Mouse (Mus musculus) intestine, embryonic 14.5 days (tissue): Measurements from ENCODE around the gene Lnpk. TPM values are rescaled to one million over a fixed set of nuclear protein-coding genes. Genes with fewer than 3 reads are reported as not detected.

Experiments
- ATAC-seq: fragments of 200-750 bp; cut with Nextera tagmentation; replicated peaks from 2 replicates; pipeline ENCODE4 v1.8.0; 2017; ENCODE audit warnings: low read depth, moderate number of reproducible peaks, moderate TSS enrichment, moderate library complexity; ENCODE audit not compliant: low FRiP score, low TSS enrichment
- DNase-seq: peaks from one replicate; pipeline ENCODE4 v3.0.0-alpha.2; 2018; ENCODE audit warnings: low spot score
- H3K27ac ChIP-seq: fragments of 300-500 bp; sonication (generic); 2 replicates; pipeline ENCODE4 v1.5.1; 2014; ENCODE audit warnings: low read depth, mild to moderate bottlenecking, control low read depth
- H3K27me3 ChIP-seq: fragments of 300-500 bp; sonication (generic); replicated peaks from 2 replicates; pipeline ENCODE4 v1.6.1; 2014; ENCODE audit warnings: low read length, control low read depth; ENCODE audit not compliant: control insufficient read depth, insufficient read depth
- H3K36me3 ChIP-seq: fragments of 300-500 bp; sonication (generic); 2 replicates; pipeline ENCODE4 v1.6.1; 2014; ENCODE audit warnings: low read length, control low read depth; ENCODE audit not compliant: control insufficient read depth, insufficient read depth
- H3K4me1 ChIP-seq: fragments of 300-500 bp; sonication (generic); replicated peaks from 2 replicates; pipeline ENCODE4 v1.6.1; 2014; ENCODE audit warnings: low read length, control low read depth, mixed read lengths; ENCODE audit not compliant: control insufficient read depth, insufficient read depth
- H3K4me2 ChIP-seq: fragments of 300-500 bp; sonication (generic); 2 replicates; pipeline ENCODE4 v1.6.1; 2014; ENCODE audit warnings: low read length
- H3K4me3 ChIP-seq: fragments of 300-500 bp; sonication (generic); 2 replicates; pipeline ENCODE4 v1.5.1; 2014; ENCODE audit warnings: low read depth, low read length, control low read depth, mixed read lengths
- H3K9ac ChIP-seq: fragments of 300-500 bp; sonication (generic); 2 replicates; pipeline ENCODE4 v1.6.1; 2014; ENCODE audit warnings: mild to moderate bottlenecking, low read length
- H3K9me3 ChIP-seq: fragments of 300-500 bp; sonication (generic); 2 replicates; pipeline ENCODE4 v1.6.1; 2016; ENCODE audit warnings: low read length, control low read depth; ENCODE audit not compliant: control insufficient read depth
- WGBS: fragments of 180-500 bp; shearing (Covaris S2); extraction: QIAGEN DNeasy Blood & Tissue Kit; methylation state at CpG from one replicate; pipeline ENCODE4 v1.1.7; 2014; 5-methylcytosine and 5-hydroxymethylcytosine counted together
- polyA plus RNA-seq: library from polyadenylated mRNA; unstranded; fragments of >200 nt; fragmentation: Nextera tagmentation; extraction: Ambion mirVana; gene quantifications from 2 replicates; pipeline ENCODE4 v1.2.1, GENCODE M21; 2014

The Lnpk gene
- polyA plus RNA-seq, 1 experiment from 2014 or later: 22.5 TPM

DNA sequence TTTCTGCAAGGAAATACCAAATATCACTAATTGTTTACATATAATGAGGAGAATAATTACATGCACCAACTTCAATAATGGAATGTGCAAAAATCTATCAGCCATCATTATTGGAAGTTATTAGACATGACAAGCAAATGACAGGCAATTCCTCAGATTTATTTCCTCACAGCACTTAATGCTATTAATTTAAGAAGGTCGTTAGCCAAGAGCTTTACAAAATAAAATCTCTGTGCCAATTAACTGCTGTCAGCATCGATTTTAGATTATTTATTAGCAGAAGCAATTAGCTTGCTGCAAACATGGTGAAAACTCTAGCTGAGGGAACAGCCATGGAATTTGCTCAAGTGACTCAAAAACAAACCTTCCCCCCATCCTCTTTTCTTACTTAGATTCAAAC lies 30.9 kb downstream of the Lnpk start:
- WGBS: 80% methylated on average over 2 of the region's 2 CpGs
- Histone ChIP-seq H3K4me1 (no peaks in the 10 kb centered on the region), H3K27ac (no peak overlapping the region), H3K36me3 (peaks cover 6% of the 10 kb centered on the region; the same call in 1 of the 2 replicates), H3K9me3 (no peaks in the 10 kb centered on the region), H3K27me3 (no peaks in the 10 kb centered on the region), H3K9ac (no peak overlapping the region), H3K4me3 (no peak overlapping the region), H3K4me2 (no peak overlapping the region)
- no peak for DNase-seq
- no peak for ATAC-seq

DNA sequence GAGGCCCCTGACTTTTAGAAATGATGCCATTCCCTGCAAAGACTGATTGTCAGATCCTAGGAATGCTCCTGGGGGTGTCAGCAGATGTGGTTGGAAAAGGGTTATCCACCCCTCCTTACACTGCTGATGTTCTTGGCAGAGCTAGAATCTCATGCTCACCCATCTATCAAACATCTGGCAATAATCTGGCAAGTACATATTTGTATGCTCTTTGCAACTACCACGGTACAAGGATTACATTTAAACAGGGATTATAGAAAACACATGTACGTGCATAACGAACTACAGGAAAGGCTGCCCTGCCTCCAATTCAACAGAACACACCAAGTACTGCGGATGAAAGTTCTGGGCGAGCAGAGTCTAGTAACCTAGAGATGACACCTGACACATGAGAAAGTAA lies 70.9 kb downstream of the Lnpk start:
- no peaks in the 10 kb centered on the region for H3K27me3 ChIP-seq
- DNase-seq (no peak), ATAC-seq (no peak)
- no peak overlapping the region for H3K4me2 ChIP-seq
- H3K36me3 ChIP-seq: no peaks in the 10 kb centered on the region
- H3K4me3 ChIP-seq: no peak overlapping the region
- WGBS: 84% methylated on average over 5 of the region's 5 CpGs
- no peaks in the 10 kb centered on the region for H3K4me1 ChIP-seq
- H3K9me3 ChIP-seq: no peaks in the 10 kb centered on the region
- no peak overlapping the region for H3K27ac ChIP-seq
- H3K9ac ChIP-seq: no peak overlapping the region

DNA sequence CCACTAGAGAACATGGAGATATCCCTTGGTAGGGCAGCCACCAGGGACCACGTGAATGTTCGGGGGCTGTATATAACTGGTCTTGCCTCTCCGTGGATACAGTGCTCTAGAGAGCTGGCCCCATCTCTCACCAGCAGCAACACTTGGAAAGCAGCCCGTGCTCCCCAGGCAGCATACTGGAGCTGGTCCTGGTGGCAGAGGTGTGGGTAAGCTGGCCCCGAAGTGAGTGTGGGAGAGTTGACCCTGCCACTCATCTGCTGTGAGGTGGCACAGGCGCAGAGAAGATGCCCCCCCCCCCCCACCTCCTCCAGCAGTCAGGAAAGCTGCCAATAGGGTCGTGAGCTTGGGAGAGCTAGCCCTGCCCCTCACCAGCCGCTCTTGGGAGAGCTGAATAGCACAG lies 72.8 kb downstream of the Lnpk start:
- Histone ChIP-seq H3K36me3 (no peaks in the 10 kb centered on the region), H3K4me1 (no peaks in the 10 kb centered on the region), H3K9ac (no peak overlapping the region), H3K27me3 (no peaks in the 10 kb centered on the region), H3K4me3 (no peak overlapping the region), H3K4me2 (no peak overlapping the region), H3K9me3 (no peaks in the 10 kb centered on the region), H3K27ac (no peak overlapping the region)
- ATAC-seq (no peak), DNase-seq (no peak)
- WGBS: 47% methylated on average over 8 of the region's 8 CpGs

DNA sequence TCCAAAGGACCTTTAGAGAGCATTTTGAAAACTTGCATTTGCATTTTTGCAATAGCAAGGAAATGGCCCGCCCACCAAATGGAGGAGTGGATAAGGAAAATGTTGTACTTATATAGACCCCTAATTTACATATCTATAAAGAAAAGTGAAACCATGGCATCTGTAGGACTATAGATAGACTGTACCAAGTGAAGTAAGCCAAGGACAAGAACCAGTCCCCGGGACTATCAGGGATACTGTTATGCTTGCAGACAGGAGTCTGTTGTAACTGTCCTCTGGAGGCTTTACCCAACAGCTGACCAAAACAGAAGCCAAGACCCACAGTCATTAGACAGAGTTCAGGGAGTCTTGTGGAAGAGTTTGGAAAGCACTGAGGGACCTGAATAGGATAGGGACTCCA lies 78.9 kb downstream of the Lnpk start:
- DNase-seq (no peak), ATAC-seq (no peak)
- WGBS: 93% methylated on average over 2 of the region's 2 CpGs
- H3K9me3 ChIP-seq: no peaks in the 10 kb centered on the region
- no peaks in the 10 kb centered on the region for H3K36me3 ChIP-seq
- H3K27me3 ChIP-seq: no peaks in the 10 kb centered on the region
- no peak overlapping the region for H3K4me2 ChIP-seq
- H3K9ac ChIP-seq: no peak overlapping the region
- H3K4me1 ChIP-seq: no peaks in the 10 kb centered on the region
- no peak overlapping the region for H3K4me3 ChIP-seq
- no peak overlapping the region for H3K27ac ChIP-seq

DNA sequence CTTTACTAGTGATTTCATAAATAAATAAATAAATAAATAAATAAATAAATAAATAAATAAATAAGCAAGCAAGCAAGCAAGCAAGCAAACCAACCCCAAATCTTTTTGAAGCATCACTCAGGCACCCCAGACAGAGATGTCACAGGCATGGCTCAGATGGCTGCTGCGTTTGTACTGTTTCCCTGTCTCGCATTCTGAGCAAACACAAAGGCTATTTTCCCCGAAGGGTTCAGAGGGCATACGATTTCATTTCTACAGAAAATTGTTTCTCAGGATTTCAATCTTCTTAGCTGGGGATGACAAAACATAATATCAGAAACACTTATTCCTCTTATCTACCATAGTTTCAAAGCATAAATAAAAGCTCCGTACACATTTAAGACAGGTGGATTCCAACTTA lies 81.4 kb downstream of the Lnpk start:
- Histone ChIP-seq H3K4me3 (no peak overlapping the region), H3K4me1 (no peaks in the 10 kb centered on the region), H3K9me3 (no peaks in the 10 kb centered on the region), H3K9ac (no peak overlapping the region), H3K27me3 (no peaks in the 10 kb centered on the region), H3K36me3 (no peaks in the 10 kb centered on the region), H3K27ac (no peak overlapping the region), H3K4me2 (no peak overlapping the region)
- 85% methylated on average over 5 of the region's 5 CpGs for WGBS
- ATAC-seq (no peak), DNase-seq (no peak)

DNA sequence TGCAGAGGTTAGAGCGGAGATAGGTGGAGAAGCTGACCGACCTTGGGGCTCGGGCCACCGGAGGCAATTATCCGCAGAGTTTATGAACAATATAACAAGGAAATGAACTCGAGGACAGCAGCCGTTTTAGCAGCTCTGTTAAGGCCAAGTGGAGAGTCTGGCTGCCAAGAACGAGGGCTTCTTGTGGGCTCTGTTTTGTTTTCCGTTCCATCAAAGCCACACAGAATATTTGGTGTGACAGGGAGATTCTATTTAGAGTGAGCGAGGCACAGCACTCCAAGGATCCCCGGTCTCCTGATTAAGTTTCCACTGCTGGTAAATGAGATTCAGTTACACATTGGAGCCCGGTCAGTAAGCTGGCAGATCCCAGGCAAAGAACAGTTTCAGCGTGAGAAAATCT lies 87.8 kb downstream of the Lnpk start:
- no peak overlapping the region for H3K27ac ChIP-seq
- ATAC-seq: no peak
- no peaks in the 10 kb centered on the region for H3K36me3 ChIP-seq
- H3K27me3 ChIP-seq: no peaks in the 10 kb centered on the region
- no peak overlapping the region for H3K9ac ChIP-seq
- H3K9me3 ChIP-seq: no peaks in the 10 kb centered on the region
- H3K4me2 ChIP-seq: no peak overlapping the region
- no peak overlapping the region for H3K4me3 ChIP-seq
- H3K4me1 ChIP-seq: no peaks in the 10 kb centered on the region
- 78% methylated on average over 13 of the region's 13 CpGs for WGBS
- no peak for DNase-seq

DNA sequence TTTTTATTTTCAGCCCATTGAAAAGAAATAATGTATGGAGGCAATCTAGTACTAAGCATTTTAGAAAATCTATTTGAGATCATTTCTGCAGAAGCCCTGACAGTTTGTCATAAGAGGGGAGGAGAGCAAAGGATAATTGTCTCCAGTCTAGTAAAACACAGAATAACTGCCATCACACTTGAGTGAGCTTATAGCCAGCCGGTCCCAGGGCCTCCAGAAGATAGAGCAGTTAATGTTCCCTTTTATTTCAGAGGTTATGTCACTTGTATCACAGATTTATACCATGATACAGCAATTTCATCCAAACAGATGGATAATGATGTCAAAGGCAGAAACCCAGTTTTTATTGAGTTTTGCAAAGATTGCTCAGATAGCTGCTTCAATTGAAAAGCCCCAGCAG lies 89.0 kb downstream of the Lnpk start:
- ATAC-seq (no peak), DNase-seq (no peak)
- no peak overlapping the region for H3K27ac ChIP-seq
- H3K4me2 ChIP-seq: no peak overlapping the region
- H3K4me1 ChIP-seq: no peaks in the 10 kb centered on the region
- WGBS: 76% methylated on average over 1 of the region's 1 CpGs
- H3K9me3 ChIP-seq: no peaks in the 10 kb centered on the region
- H3K36me3 ChIP-seq: no peaks in the 10 kb centered on the region
- H3K27me3 ChIP-seq: no peaks in the 10 kb centered on the region
- H3K9ac ChIP-seq: no peak overlapping the region
- no peak overlapping the region for H3K4me3 ChIP-seq

DNA sequence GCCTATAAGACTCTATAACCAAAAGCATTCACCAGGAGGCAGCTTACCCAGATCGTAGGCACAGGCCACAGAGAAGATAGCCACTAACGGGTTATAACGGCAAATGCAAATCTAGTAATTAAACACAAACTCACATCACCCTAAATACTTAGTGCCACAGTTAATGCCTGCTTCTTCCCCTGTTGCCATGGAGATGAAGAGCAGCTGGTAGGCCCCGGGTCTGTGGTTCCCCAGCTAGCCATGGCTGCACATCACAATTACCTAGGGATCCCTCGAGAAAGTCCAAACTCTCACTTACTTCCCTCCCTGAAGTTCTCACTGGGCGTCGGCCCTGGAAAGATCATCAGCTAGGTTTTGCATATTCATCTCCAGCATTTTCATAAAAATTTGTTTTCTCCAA lies 90.8 kb downstream of the Lnpk start:
- no peak overlapping the region for H3K4me3 ChIP-seq
- no peaks in the 10 kb centered on the region for H3K36me3 ChIP-seq
- no peaks in the 10 kb centered on the region for H3K27me3 ChIP-seq
- H3K27ac ChIP-seq: no peak overlapping the region
- H3K4me2 ChIP-seq: no peak overlapping the region
- H3K9me3 ChIP-seq: no peaks in the 10 kb centered on the region
- WGBS: 80% methylated on average over 7 of the region's 7 CpGs
- ATAC-seq (no peak), DNase-seq (no peak)
- no peaks in the 10 kb centered on the region for H3K4me1 ChIP-seq
- no peak overlapping the region for H3K9ac ChIP-seq

DNA sequence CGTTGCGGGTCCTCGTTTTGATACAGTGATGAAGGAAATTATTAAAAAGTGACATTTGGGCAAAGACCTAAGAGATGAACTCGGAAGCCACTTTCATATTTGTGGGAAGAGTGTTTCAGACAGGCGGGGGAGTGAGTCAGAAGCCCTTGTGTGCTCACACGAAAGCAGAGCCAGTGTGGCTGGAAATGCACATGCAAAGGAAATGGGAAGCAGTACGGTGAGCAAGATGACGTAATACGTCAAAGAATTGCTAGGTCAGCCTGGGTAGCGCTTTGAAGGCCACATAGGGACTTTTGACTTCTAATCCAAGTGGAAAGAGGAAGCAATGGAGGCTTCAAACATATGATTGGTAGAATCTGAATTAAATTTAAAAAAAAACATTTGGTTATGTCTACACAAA lies 96.6 kb downstream of the Lnpk start:
- Histone ChIP-seq H3K27me3 (no peaks in the 10 kb centered on the region), H3K9me3 (no peaks in the 10 kb centered on the region), H3K36me3 (no peaks in the 10 kb centered on the region), H3K4me2 (no peak overlapping the region), H3K4me1 (no peaks in the 10 kb centered on the region), H3K27ac (no peak overlapping the region), H3K9ac (no peak overlapping the region), H3K4me3 (no peak overlapping the region)
- DNase-seq: no peak
- ATAC-seq: no peak
- 86% methylated on average over 10 of the region's 10 CpGs for WGBS
